Mouse (Mus musculus): Measurements from ENCODE around the gene Nrxn3.

The Nrxn3 gene

DNA sequence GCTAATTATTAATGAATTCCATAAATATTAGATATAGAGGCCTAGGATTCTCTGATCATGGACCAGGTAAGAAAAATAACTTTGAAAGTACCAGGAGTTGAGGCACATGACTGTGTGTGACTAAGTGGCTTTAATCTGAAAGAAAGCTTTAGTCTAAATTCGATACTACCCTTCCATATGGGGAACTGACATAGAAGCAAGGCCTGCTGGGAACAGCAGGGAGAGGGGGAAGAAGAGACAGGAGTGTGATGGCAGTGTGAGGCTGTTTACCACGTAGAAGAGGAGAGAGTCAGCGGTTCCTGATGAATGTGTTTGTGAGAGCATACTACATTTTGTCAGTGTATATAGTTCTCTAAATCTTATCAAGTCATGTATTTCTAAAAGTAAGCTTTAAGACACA is 202.2 kb downstream of the Nrxn3 start:
- in situ Hi-C loops (cut with MboI, MseI) = no loop called here

GRCm38 (mm10) chr12:88926306-88926705 is 203.6 kb downstream of the Nrxn3 start:
- in situ Hi-C loops (cut with MboI, MseI) = no loop called here

- in situ Hi-C loops (cut with MboI, MseI) = no loop called here
Measured at GRCm38 (mm10) chr12:88931713-88932112, 209.0 kb downstream of the Nrxn3 start.

GRCm38 (mm10) chr12:88939679-88940078 is 217.0 kb downstream of the Nrxn3 start:
- in situ Hi-C loops (cut with MboI, MseI) = no loop called here

GRCm38 (mm10) chr12:88944967-88945366 is 222.3 kb downstream of the Nrxn3 start:
- in situ Hi-C loops (cut with MboI, MseI) = no loop called here

- in situ Hi-C loops (cut with MboI, MseI) = no loop called here
Measured at GRCm38 (mm10) chr12:88949870-88950269, 227.2 kb downstream of the Nrxn3 start.

DNA sequence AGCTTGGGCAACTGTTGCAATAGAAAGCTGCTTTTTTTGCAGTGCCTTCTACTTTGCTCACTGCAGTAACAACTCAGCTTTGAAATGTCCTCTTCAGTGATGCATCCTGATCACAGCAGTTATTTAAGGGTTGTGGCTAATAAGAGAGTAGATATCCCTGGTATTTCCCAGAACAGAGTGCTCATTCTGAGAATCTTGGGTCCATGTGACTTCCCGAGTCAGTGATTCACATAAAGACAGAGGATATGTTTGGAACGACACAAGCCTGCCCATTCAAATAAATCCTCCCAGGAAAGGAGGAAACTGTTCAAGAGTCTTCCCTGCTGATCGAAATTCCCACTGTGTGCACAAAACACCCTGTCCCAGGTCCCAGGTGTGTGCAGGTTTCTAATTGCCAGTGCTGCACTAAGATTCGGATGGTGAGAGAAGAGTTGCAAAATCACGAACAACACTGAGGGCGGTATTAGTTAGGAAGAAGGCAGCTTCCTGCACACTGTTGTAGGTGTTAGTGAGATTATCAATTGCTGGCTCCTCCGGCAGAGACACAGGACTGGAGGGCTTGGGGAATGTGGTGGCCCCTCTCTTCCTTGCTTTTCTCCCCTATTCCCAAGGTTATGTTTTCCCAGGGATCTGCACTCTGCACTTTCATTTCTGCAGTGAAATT is 230.4 kb downstream of the Nrxn3 start:
- in situ Hi-C loops (cut with MboI, MseI) = no loop called here

- in situ Hi-C loops (cut with MboI, MseI) = no loop called here
Measured at GRCm38 (mm10) chr12:88953801-88954200, 231.1 kb downstream of the Nrxn3 start.

DNA sequence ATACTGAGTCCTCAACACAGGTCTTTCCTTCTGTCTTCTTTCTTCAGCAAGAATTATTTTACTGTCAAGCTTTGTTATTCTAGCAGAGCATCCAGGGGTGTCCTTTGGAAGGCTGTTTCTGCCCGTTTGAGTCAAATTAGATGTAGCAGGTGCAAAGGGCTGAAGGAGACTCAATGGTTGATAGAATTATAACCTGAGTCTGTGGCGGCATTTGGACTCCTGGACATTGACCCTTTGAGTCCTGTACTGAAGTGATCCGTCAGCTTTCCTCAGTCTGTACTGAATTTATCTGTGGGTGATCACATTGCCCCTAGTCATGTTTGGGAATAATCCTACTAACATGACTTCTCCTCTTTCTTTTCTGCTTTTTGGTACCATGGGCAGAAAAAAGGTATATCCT is 234.8 kb downstream of the Nrxn3 start:
- in situ Hi-C loops (cut with MboI, MseI) = no loop called here

DNA sequence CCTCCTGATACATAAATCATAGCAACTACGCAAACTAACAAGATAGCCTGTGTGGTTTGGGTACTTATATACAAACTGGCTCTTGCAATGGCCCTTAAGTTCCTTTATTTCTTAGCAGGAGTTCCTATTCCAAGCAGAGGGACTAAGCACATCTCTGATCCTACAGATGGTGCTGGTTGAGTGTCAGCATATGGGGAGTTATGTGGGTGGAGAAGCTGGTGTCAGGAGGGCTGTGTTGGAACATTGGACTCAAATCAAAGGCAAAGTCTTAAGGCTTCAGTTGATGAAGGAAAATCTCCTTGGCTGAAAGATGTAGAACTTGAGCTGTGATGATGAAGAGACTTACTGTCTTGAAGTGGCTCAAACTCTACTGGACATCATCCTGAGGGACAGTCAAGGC is 238.1 kb downstream of the Nrxn3 start:
- in situ Hi-C loops (cut with MboI, MseI) = no loop called here

DNA sequence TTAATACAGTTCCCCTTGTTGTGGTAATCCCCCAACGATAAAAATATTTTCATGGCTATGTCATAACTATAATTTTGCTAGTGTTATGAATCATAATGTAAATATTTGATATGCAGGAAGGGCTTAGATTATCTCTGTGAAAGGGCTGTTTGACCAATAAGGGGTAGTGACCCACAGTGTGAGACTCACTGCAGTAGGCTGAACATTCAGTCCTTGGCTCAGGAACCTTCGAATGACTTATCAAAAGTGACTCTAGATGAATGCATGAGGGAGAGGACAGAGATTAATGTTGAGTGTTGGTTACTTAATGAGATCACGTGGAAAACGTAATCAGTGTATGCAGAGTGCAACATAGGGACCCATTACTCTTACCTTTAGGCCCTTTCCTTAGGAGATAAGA is 243.7 kb downstream of the Nrxn3 start:
- in situ Hi-C loops (cut with MboI, MseI) = no loop called here

GRCm38 (mm10) chr12:88976621-88977020 is 253.9 kb downstream of the Nrxn3 start:
- in situ Hi-C loops (cut with MboI, MseI) = no loop called here

DNA sequence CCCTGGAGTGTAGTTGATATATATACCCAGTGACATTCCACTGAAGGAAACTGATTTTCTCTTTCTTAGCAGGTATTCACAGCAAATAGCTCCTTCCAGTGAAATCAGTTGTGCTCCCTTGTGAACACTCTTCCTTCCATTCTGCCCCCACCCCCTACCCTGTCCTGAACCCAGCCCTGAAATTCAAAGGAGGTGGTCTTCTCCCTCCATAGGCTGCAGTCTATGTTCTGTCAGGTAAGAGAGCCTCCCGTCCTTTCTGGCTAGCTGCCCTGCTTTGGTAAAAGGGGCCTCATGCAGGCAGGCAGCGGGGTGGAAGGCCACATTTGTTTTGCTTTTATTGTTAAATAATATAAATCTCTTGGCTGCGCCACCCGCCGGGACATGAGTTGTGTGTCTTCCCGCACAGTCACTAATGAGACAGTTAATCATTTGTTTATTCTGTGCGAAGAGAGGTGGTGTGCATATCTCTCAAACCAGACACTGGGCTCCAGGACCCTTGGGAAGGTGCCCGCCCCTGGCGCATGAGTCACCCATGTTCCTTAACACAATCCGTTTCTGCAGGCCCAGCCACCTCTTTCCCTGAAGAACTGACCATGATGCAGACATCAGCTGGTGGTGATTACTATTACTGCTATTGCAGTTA is 261.1 kb downstream of the Nrxn3 start:
- in situ Hi-C loops (cut with MboI, MseI) = loop anchor here (10.0 kb wide), 1 partner anchor 321 kb away; no protein-coding TSS in a partner anchor

DNA sequence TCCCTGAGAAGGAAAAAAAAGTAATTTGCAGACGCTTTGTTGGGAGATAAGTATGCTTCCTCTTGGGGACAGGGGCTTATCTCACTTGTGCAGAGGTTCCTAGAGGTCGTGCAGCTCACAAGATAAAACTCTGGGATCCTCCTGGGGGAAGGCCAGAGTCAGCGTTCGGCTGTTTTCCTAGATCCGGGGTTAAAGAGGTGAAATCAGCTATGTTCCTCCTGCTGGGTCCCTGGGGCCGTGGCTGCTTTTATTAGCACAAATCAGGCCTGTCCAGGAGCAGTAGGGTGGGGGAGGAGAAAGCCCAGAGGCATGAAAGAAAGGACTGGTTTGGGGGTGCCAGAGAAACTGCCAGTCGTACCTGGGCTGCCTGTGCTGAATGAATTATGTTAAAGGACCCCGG is 261.7 kb downstream of the Nrxn3 start:
- in situ Hi-C loops (cut with MboI, MseI) = loop anchor here (10.0 kb wide), 1 partner anchor 320 kb away; no protein-coding TSS in a partner anchor

- in situ Hi-C loops (cut with MboI, MseI) = loop anchor here (10.0 kb wide), 1 partner anchor 320 kb away; no protein-coding TSS in a partner anchor
Measured at GRCm38 (mm10) chr12:88984804-88985203, 262.1 kb downstream of the Nrxn3 start.

DNA sequence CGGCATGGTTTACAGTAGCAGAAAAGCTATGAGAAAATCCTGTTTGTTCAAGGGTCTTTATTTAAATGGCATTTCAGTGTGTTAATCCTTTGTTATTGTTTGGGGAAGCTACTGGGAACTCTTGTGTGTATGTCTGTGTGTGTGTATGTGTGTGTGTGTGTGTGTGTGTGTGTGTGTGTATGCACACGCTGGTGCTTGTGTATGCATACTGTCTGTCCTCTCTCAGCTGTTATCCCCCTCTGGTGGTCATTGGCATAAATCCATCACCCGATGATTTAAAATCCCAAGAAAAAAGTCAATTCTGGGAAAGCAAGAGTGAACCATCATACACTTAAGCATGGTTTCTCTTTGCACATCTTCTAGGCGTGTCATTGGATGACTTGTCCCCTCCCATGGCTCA is 264.4 kb downstream of the Nrxn3 start:
- in situ Hi-C loops (cut with MboI, MseI) = loop anchor here (10.0 kb wide), 1 partner anchor 318 kb away; no protein-coding TSS in a partner anchor

DNA sequence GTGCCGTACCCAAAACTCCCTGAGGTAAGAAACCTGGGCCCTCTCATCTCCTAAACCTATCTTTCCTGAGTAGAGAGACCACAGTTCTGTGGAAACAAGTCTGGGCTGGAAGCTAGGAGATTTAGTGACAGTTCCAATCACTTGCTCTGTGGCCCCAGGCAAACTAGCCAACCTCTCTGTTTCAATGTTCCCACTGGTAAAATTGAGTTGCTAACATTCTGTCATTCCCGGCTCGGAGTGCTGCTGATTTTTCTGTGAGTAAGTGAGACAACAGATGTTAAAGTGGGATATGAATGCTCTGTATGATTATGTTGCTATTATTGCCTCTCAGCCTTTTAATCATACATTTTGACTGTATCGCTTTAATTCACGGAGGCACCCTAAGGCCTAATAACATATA is 268.1 kb downstream of the Nrxn3 start:
- in situ Hi-C loops (cut with MboI, MseI) = no loop called here

- in situ Hi-C loops (cut with MboI, MseI) = no loop called here
Measured at GRCm38 (mm10) chr12:88992141-88992540, 269.5 kb downstream of the Nrxn3 start.

DNA sequence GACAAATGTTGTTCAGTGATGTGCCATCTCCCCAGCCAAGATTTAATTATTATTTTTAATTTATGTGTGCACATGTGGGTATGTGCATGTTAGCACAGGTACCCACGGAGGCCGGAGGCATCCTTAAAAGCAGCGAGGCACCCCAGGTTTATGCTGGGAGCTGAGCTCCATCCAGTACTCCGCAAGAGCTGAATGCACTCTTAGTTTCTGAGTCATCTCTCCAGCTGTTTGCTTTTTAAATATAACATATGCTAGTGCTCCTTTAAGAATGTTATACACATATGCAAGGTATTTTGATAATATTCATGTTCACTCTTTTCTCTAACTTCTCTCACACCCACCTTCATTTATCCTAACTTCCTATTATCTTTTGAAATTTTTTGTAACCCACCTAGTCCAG is 271.1 kb downstream of the Nrxn3 start:
- in situ Hi-C loops (cut with MboI, MseI) = no loop called here

DNA sequence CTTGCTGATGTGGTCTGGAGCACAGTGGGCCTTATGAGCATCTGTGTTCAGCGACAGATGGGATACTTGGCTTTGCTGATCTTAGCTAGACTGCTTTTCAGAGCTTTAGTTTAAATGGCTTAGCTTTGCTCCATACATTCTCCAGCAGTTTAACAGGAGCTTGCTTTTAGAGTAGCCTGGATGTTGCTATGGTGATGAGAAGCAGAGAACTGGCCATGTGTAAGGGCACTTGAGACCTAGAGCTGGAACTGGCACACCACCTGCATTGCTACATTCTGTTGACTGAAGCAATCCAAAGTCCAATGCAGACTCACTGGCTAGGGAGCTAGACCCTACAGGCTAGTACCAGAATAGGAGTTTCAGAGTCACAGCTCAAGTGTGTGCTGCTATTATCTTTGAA is 293.8 kb downstream of the Nrxn3 start:
- in situ Hi-C loops (cut with MboI, MseI) = no loop called here

- in situ Hi-C loops (cut with MboI, MseI) = no loop called here
Measured at GRCm38 (mm10) chr12:89025180-89025579, 302.5 kb downstream of the Nrxn3 start.

DNA sequence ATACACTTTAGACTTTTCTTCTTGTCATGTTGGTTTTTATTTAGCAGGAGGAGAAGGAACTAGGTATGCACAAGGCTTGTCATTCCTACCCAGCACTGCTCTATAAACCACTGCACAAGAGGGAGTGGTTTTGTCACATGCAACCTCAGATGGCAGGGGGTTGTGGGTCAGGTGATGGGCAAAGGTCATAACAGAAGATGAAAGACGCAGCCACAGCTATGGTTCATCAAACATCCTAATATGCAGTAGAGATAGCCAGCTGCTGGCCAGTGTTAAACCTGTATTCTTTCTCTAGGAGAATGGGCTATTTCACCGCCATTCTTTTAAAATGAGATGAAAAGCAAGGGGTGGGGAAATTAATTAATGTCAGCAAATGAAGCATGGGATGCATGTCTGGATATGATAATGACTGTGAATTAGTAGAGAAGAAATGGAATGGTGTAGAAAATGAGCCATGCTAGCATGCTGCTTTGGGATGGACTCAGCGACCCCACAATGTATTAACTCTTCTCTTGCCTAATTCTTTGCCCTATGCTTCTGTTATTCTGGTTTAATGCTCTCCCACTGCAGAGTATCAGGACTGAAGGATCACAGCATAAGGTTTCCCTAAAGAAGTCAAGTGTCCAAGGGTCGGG is 313.4 kb downstream of the Nrxn3 start:
- in situ Hi-C loops (cut with MboI, MseI) = no loop called here

GRCm38 (mm10) chr12:89040151-89040550 is 317.5 kb downstream of the Nrxn3 start:
- in situ Hi-C loops (cut with MboI, MseI) = no loop called here
